Mouse (Mus musculus) testis, adult 2 months (tissue): ENCODE results near the gene 4933434E20Rik.

Experiments
- CTCF ChIP-seq: fragments of 200-500 bp; IDR thresholded peaks from 2 replicates; pipeline ENCODE4 v1.5.1; 2012; ENCODE audit warnings: low read depth, mild to moderate bottlenecking, inconsistent platforms, low read length, moderate library complexity; ENCODE audit not compliant: control insufficient read depth, insufficient read depth, insufficient replicate concordance
- POLR2A ChIP-seq: fragments of 200-500 bp; IDR thresholded peaks from 2 replicates; pipeline ENCODE4 v1.6.1; 2012; ENCODE audit warnings: low read depth, mild to moderate bottlenecking, inconsistent platforms, low read length, moderate library complexity; ENCODE audit not compliant: control insufficient read depth

DNA sequence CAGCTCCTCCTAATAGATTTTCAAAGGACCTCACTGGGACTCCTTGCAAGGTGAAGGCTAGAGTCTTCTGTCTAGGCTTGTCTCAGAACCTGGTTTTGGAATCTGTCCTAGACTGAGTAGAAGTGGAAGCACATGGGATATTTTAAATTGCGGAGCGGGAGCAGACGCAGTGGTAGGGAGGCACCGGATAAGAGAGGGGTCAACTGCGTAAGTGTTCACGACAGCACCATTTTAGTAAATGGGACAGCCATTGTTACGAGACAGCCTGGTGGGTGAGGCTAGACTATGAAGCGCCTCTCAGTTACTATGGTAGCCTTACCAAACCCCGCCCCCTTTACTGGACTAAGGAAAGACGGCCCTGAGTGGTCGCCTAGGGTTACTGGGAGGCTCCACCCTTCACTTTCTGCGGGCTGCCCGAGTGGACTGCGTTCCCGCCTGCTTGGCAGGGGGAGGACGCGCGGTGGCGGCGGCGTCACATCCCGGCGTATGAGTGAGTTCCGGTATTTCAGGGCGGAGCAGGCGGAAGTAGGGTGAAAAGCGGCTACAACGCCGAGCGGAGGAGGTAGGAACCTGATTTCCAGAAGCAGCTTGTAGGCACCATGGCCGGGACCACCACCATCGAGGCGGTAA, 27.8 kb downstream of the 4933434E20Rik start:
- TF ChIP-seq CTCF (no peak), POLR2A (peak; percentile 84)
